Mouse (Mus musculus) embryonic facial prominence, embryonic 11.5 days (tissue): ENCODE results near the gene Gm44790. TPM values are rescaled to one million over a fixed set of nuclear protein-coding genes. Genes with fewer than 3 reads are reported as not detected.

Source experiments
- ATAC-seq: fragments of 200-750 bp; cut with Nextera tagmentation; replicated peaks from 2 replicates; pipeline ENCODE4 v1.8.0; 2017; ENCODE audit warnings: low read depth; ENCODE audit not compliant: insufficient number of reproducible peaks, low FRiP score, low TSS enrichment
- DNase-seq: peaks from one replicate; pipeline ENCODE4 v3.0.0-alpha.2; 2015; ENCODE audit warnings: low spot score
- H3K27ac ChIP-seq: fragments of 300-500 bp; sonication (generic); replicated peaks from 2 replicates; pipeline ENCODE4 v1.5.1; 2014; ENCODE audit warnings: mild to moderate bottlenecking, low read depth, low read length, control low read depth
- H3K27me3 ChIP-seq: fragments of 300-500 bp; sonication (generic); 2 replicates; pipeline ENCODE4 v1.6.1; 2014; ENCODE audit warnings: mild to moderate bottlenecking, low read length, moderate library complexity, mixed read lengths; ENCODE audit not compliant: control insufficient read depth, insufficient read depth
- H3K36me3 ChIP-seq: fragments of 300-500 bp; sonication (generic); replicated peaks from 2 replicates; pipeline ENCODE4 v1.6.1; 2014; ENCODE audit warnings: low read depth, mild to moderate bottlenecking, low read length, moderate library complexity, mixed read lengths; ENCODE audit not compliant: control insufficient read depth, insufficient read depth
- H3K4me1 ChIP-seq: fragments of 300-500 bp; sonication (generic); 2 replicates; pipeline ENCODE4 v1.6.1; 2014; ENCODE audit warnings: low read length, mixed read lengths; ENCODE audit not compliant: control insufficient read depth, insufficient read depth
- H3K4me2 ChIP-seq: fragments of 300-500 bp; sonication (generic); 2 replicates; pipeline ENCODE4 v1.6.1; 2014; ENCODE audit warnings: low read depth, mild to moderate bottlenecking, control low read depth, low read length, moderate library complexity
- H3K4me3 ChIP-seq: fragments of 300-500 bp; sonication (generic); 2 replicates; pipeline ENCODE4 v1.5.1; 2014; ENCODE audit warnings: low read depth, low read length, control low read depth
- H3K9ac ChIP-seq: fragments of 300-500 bp; sonication (generic); replicated peaks from 2 replicates; pipeline ENCODE4 v1.6.1; 2014; ENCODE audit warnings: mild to moderate bottlenecking, control low read depth, low read length
- H3K9me3 ChIP-seq: fragments of 300-500 bp; sonication (generic); replicated peaks from 2 replicates; pipeline ENCODE4 v1.6.1; 2016; ENCODE audit warnings: mild to moderate bottlenecking, low read length, inconsistent platforms, mixed read lengths; ENCODE audit not compliant: control insufficient read depth
- WGBS: fragments of 180-500 bp; shearing (Covaris S2); extraction: QIAGEN DNeasy Blood & Tissue Kit; methylation state at CpG from one replicate; pipeline ENCODE4 v1.1.7; 2014; 5-methylcytosine and 5-hydroxymethylcytosine counted together
- polyA plus RNA-seq: library from polyadenylated mRNA; unstranded; fragments of >200 nt; fragmentation: Nextera tagmentation; extraction: Ambion mirVana; gene quantifications from 2 replicates; pipeline ENCODE4 v1.2.1, GENCODE M21; 2014

Gm44790 gene
- polyA plus RNA-seq, 1 experiment from 2014 or later = not detected

- H3K4me2 ChIP-seq = peak overlapping the region; percentile 91
- peak overlapping the region; percentile 84 for H3K9ac ChIP-seq
- no peak overlapping the region for H3K27ac ChIP-seq
- 8% methylated on average over 14 of the region's 14 CpGs for WGBS
- H3K27me3 ChIP-seq = no peaks in the 10 kb centered on the region
- DNase-seq (no peak), ATAC-seq (no peak; the same call in 1 of the 2 replicates)
- H3K4me1 ChIP-seq = no peaks in the 10 kb centered on the region
- H3K4me3 ChIP-seq = peak overlapping the region; percentile 94
- no peaks in the 10 kb centered on the region; the same call in 1 of the 2 replicates for H3K36me3 ChIP-seq
- no peaks in the 10 kb centered on the region for H3K9me3 ChIP-seq
Observed at GRCm38 (mm10) chr6:86397257-86397980, 29.0 kb upstream of the Gm44790 start.

- Histone ChIP-seq H3K4me1 (no peaks in the 10 kb centered on the region), H3K27ac (no peak overlapping the region), H3K9me3 (no peaks in the 10 kb centered on the region), H3K36me3 (no peaks in the 10 kb centered on the region), H3K4me2 (no peak overlapping the region), H3K9ac (no peak overlapping the region), H3K4me3 (no peak overlapping the region), H3K27me3 (no peaks in the 10 kb centered on the region)
- DNase-seq = no peak
- WGBS = 68% methylated on average over 2 of the region's 2 CpGs
- no peak for ATAC-seq
Observed at GRCm38 (mm10) chr6:86398986-86399385, 27.5 kb upstream of the Gm44790 start.

GRCm38 (mm10) chr6:86399995-86400394 is 26.5 kb upstream of the Gm44790 start:
- DNase-seq (no peak), ATAC-seq (no peak)
- H3K4me1 ChIP-seq = no peaks in the 10 kb centered on the region
- 78% methylated on average over 2 of the region's 2 CpGs for WGBS
- no peaks in the 10 kb centered on the region for H3K9me3 ChIP-seq
- H3K27ac ChIP-seq = no peak overlapping the region
- H3K27me3 ChIP-seq = no peaks in the 10 kb centered on the region
- H3K4me3 ChIP-seq = no peak overlapping the region
- H3K36me3 ChIP-seq = no peaks in the 10 kb centered on the region
- H3K9ac ChIP-seq = no peak overlapping the region
- H3K4me2 ChIP-seq = no peak overlapping the region

- Histone ChIP-seq H3K4me3 (no peak overlapping the region), H3K9me3 (no peaks in the 10 kb centered on the region), H3K36me3 (no peaks in the 10 kb centered on the region), H3K4me2 (peak overlapping the region; percentile 30), H3K27ac (no peak overlapping the region), H3K4me1 (no peaks in the 10 kb centered on the region), H3K27me3 (no peaks in the 10 kb centered on the region), H3K9ac (no peak overlapping the region; the same call in 1 of the 2 replicates)
- ATAC-seq (no peak), DNase-seq (peak; percentile 85)
- 8% methylated on average over 9 of the region's 9 CpGs for WGBS
Observed at GRCm38 (mm10) chr6:86400972-86401371, 25.5 kb upstream of the Gm44790 start.

GRCm38 (mm10) chr6:86402681-86403607 is 23.5 kb upstream of the Gm44790 start:
- no peaks in the 10 kb centered on the region for H3K9me3 ChIP-seq
- H3K9ac ChIP-seq = no peak overlapping the region
- ATAC-seq = no peak
- H3K27me3 ChIP-seq = no peaks in the 10 kb centered on the region
- WGBS = 38% methylated on average over 12 of the region's 12 CpGs
- H3K4me3 ChIP-seq = peak overlapping the region; percentile 21
- no peaks in the 10 kb centered on the region for H3K4me1 ChIP-seq
- H3K36me3 ChIP-seq = no peaks in the 10 kb centered on the region
- DNase-seq = peak; percentile 42
- no peak overlapping the region for H3K4me2 ChIP-seq
- no peak overlapping the region for H3K27ac ChIP-seq

GRCm38 (mm10) chr6:86403728-86404099 is 22.7 kb upstream of the Gm44790 start:
- ATAC-seq (peak; percentile 38; the same call in 1 of the 2 replicates), DNase-seq (peak; percentile 91)
- WGBS = under 1% methylated on average over 15 of the region's 15 CpGs
- Histone ChIP-seq H3K27ac (no peak overlapping the region), H3K4me1 (no peaks in the 10 kb centered on the region), H3K27me3 (no peaks in the 10 kb centered on the region), H3K4me2 (no peak overlapping the region), H3K9ac (no peak overlapping the region; the same call in 1 of the 2 replicates), H3K4me3 (peak overlapping the region; percentile 61), H3K36me3 (no peaks in the 10 kb centered on the region), H3K9me3 (no peaks in the 10 kb centered on the region)

GRCm38 (mm10) chr6:86404100-86404861 is 22.2 kb upstream of the Gm44790 start, which contains the start of gene Tia1:
Gene Tia1 (plus strand): TSS chr6:86404219.
- Histone ChIP-seq H3K9me3 (no peaks in the 10 kb centered on the region), H3K9ac (peak within 1 kb of the TSS; percentile 95)
- under 1% methylated on average over 62 of the region's 62 CpGs for WGBS

More at GRCm38 (mm10) chr6:86404100-86404861, 22.2 kb upstream of the Gm44790 start, which contains the start of gene Tia1:
- ATAC-seq = peak; percentile 94
- Histone ChIP-seq H3K4me3 (peak within 1 kb of the TSS; percentile 61), H3K27me3 (no peaks in the 10 kb centered on the region), H3K27ac (peak within 1 kb of the TSS; percentile 99), H3K36me3 (no peaks in the 10 kb centered on the region), H3K4me1 (no peaks in the 10 kb centered on the region), H3K4me2 (peak within 1 kb of the TSS; percentile 32; the same call in 1 of the 2 replicates)
- DNase-seq = peak; percentile 98
